Mouse (Mus musculus): ENCODE data around the gene Cfap97.

GRCm38 (mm10) chr8:46185361-46185760, 33.8 kb downstream of the Cfap97 start:
- TF ChIP-seq TBP (IDR thresholded peaks at IDR 0.05; ENCODE audit: low read depth, low read length) (no peak), CTCF (IDR thresholded peaks at IDR 0.05 in 2 of 3, conservative IDR thresholded peaks at IDR 0.05 in 1 of 3; ENCODE audit: control insufficient read depth in 1 of 3, insufficient read depth in 1 of 3, low read depth in 2 of 3, low read length in 3 of 3, poor library complexity in 1 of 3, severe bottlenecking in 1 of 3) (peak; percentile 71 to 86 (median 79)), ETS1 (IDR thresholded peaks at IDR 0.05; ENCODE audit: low read depth, low read length) (no peak), POLR2A (IDR thresholded peaks at IDR 0.05; ENCODE audit: control insufficient read depth in 1 of 2, insufficient read depth in 1 of 2, low read depth in 1 of 2, low read length in 2 of 2, poor library complexity in 1 of 2) (no peak), GABPA (IDR thresholded peaks at IDR 0.05; ENCODE audit: low read depth, low read length) (no peak), USF1 (IDR thresholded peaks at IDR 0.05; ENCODE audit: low read depth, low read length) (no peak), EP300 (IDR thresholded peaks at IDR 0.05; ENCODE audit: low read depth in 1 of 2, low read length in 2 of 2) (no peak), NRF1 (IDR thresholded peaks at IDR 0.05; ENCODE audit: insufficient read depth, low read depth, low read length, poor library complexity, severe bottlenecking) (no peak), GATA1 (IDR thresholded peaks at IDR 0.05; ENCODE audit: low read depth, low read length) (no peak), SIN3A (IDR thresholded peaks at IDR 0.05; ENCODE audit: low read length) (no peak), MEF2A (IDR thresholded peaks at IDR 0.05; ENCODE audit: extremely low read depth, insufficient replicate concordance, low read depth, low read length, poor library complexity, severe bottlenecking) (no peak)

Measured in MEL (cell line).